Mouse (Mus musculus) embryo, embryonic 11.5 days (tissue): ENCODE data around the gene Prickle1.

Experiments
- DNase-seq: peaks from one replicate; pipeline ENCODE4 v3.0.0-alpha.2; 2012; ENCODE audit warnings: low read depth, low spot score

Prickle1 gene

DNA sequence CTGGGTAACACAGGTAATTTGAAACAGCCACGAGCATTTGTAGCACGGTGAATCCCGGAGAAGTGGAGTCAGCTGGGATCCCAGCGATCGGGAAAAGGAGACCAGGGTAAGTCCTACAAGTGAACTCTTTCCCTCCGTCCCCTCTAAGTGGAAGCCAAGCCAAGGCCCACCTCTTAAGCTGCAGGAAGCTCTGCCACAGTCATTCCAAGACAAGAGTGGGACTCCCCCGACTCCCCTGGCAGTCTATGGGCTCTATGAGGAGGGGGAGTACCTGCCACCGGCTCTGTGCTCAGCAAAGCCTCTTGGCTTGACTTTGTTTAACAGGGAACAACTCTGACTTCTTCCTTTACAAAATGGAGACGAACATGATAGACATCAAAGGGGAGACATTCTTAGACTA, 47.4 kb downstream of the Prickle1 start:
- no peak for DNase-seq

DNA sequence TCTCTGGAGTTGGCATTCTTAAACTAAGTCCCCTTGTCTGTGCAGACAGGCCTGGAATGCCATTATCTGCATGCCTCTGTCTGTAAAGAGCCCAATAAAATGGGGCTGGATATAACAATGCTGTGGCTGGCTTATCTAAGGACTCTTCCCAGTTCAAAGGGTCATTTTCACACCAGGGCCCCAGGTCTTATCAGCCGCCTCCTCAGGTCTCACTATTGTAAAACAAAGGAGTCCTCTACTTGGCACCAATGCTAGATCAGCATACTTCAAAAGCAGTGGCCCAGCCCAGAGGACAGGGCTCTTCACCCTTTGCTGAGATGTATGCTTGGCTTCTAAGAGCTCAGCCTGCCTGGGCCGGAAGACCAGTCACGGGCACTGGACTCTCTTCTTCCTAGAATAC, 56.3 kb downstream of the Prickle1 start:
- DNase-seq = no peak

DNA sequence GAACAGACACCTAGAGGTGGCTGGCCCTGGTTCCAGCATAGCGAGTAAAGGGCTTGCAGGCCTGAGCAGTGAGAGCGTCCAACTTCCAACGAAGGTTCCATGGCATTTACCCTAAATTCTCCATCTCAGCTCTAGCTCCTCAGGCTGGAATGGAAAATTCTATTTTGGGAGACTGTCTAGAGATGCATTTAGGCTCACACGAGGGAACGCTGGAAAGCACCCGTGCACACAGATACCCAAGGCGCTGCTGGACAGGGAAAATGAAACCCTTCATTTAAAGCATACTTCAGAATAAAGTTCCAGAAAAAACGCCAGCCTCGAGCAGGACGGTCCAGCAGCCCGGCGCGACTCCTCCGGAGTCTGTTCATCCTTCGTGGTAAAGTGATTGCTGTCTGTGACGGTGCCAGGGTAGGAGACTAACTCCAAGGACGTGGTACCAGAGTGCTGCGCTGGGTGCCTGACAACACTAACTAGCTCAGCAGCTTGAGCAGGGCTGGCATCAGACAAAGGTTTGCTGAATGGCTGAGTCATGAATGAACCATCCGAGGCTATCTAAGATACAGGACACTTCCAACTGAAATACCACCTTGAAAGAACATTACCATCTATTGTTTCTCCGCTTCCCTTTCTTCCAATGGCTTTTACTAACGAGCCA, 57.0 kb downstream of the Prickle1 start:
- no peak for DNase-seq

GRCm38 (mm10) chr15:93537745-93538144, 57.9 kb downstream of the Prickle1 start:
- no peak for DNase-seq

DNA sequence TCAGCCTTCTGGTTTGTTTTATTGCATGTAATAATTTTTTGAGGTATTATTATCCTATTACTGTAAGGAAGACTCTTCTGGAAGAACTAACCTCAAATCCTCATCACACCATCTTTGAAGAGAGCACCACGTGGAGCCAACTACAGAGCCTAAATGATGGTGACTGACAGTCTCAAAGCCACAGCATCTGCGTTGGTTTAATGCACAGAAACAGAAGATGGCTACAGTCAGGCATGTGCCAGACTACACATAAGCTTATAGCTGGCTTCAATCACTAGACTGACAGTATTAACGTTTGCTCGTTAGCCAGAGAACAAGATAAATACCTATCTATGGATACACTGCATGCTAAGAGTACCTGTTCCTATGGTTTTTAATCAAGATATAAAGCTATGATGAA, 59.5 kb downstream of the Prickle1 start:
- no peak for DNase-seq

DNA sequence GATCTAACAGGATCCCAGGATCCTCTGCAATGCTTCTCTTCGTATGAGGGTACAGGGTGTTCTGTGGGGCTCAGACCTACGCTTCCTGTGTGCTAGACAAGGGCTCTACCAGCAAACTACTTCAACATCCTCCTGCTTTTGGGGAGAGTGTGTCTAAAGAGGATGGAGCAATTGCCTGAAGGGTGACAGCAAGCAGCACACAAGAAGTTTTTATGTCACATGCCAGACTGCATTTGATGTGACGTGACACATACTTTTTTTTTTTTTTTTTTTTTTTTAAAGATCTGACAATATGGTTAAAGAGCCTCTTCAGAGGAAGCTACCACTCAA, 65.0 kb downstream of the Prickle1 start:
- DNase-seq = no peak

GRCm38 (mm10) chr15:93529831-93530702, 65.6 kb downstream of the Prickle1 start:
- no peak for DNase-seq

DNA sequence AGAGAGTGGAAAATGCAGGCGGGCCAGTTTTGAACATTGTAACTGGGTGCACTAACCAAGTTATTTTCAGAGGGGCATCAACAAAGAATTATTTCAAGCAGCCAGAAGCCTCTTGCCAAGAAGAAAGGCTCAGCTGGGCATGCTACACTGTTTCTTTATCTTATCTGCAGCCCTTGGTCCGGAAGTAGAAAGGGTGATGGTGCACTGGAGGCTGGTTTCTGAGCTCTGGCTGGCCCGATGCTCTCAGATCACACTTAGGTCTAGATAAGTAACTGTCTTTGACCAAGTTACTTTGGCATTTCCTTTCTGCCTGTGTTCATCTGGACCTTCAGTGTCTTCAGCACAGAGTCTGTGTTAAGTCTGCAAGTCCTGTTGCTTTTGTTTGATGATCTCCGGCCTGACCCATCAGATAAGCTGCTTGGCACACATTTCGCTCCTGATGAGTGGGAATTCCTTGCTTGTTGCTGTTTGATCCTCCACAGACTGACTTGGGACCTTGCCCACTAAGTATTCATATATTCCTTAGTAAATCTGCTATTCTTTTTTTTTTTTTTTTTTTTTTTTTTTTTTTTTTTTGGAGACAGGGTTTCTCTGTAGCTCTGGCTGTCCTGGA, 70.3 kb downstream of the Prickle1 start:
- no peak for DNase-seq

DNA sequence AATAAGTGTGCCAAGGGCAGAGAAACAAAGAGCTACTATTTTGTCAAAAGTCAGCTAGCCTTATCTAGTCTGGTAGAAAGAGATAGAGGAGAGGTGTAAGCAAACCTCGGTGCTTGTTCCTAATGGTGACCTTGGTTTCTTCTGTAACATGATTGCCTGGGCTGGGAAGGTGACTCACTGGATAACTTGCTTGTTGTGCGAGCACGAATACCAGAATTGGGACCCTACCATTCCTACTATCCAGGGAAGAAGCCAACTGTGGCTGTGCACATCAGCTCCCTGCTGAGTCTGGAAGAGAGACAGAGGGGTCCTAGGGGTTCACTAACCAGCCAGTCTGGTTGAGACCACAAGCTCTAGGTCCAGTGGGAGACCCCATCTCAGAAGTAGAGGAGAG, 73.9 kb downstream of the Prickle1 start:
- no peak for DNase-seq

DNA sequence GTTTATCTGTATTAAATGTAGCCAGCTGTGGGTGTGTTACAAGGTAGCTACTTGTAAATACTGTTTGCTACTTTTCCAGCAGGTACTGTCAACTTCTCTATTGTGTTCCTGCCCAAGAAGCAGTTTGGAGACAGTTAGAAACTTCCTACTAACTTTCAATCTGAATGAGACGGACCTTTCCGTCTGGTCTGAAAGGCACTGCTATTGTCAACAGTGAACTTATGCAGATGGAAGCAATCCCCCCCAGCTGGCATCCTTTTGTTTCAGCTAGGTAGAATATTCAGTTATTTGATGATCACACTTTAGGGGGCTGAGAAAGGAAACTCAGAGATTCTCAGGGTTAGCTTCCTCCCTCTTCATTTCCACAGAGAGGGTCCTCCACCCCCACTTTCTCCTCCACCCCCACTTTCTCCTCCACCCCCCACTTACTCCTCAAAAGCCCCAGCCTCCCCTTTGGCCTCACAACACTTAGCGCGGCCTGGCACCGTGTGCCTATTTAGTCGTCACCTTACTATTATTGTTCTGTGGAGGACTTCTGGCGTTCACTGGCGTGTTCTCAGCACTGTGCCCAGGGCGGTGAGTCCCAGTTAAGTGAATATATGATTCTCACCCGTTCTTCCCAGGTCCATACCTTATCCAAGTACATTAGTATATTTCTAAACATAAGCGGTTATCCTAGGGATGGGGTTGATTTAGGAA, 74.5 kb downstream of the Prickle1 start:
- DNase-seq = no peak

DNA sequence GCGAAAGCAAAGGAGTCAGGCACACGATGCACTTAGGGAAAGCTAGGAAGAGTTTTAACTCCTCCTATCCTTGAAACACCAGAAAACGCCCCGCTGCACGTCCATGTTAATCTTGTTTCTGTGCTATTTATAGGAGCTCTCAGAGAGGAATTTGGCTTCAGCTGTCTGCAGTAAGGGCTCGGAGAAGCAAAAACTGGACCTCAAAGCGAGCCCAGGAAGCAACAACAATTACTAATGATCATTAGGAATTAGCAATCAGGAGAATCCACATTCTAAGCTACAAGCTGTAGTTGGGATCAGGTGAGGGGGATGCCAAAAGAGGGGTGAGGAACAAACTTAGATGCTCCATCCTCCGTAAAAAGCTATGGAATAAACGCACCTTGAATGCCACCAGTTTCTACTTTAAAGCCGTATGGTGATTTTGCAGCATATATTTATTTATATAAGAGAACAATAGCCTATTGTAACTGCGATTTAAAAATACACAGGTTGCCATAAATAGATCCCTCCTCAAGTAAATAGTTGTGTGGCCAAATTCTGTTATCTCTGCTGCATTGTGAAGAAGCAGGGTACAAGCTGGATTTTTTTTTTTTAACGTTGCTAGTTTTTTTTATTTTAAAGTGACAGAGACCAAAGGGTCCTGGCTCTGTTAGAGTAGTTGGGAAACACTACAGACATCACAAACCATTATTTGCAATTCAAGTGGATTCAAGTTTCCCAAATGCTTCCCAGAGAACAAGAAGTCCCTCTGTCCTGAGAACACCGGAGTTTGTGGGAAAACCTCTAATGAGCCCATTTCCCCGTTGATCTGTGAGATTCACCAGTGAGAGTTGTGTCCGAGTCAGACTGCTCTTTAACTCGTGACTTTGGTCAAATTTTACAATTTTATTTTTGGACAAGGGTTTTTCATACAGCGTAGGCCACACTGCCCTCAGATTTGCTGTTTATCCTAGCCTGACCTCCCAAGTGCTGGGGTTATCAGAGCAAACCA, 75.6 kb downstream of the Prickle1 start:
- DNase-seq = no peak

DNA sequence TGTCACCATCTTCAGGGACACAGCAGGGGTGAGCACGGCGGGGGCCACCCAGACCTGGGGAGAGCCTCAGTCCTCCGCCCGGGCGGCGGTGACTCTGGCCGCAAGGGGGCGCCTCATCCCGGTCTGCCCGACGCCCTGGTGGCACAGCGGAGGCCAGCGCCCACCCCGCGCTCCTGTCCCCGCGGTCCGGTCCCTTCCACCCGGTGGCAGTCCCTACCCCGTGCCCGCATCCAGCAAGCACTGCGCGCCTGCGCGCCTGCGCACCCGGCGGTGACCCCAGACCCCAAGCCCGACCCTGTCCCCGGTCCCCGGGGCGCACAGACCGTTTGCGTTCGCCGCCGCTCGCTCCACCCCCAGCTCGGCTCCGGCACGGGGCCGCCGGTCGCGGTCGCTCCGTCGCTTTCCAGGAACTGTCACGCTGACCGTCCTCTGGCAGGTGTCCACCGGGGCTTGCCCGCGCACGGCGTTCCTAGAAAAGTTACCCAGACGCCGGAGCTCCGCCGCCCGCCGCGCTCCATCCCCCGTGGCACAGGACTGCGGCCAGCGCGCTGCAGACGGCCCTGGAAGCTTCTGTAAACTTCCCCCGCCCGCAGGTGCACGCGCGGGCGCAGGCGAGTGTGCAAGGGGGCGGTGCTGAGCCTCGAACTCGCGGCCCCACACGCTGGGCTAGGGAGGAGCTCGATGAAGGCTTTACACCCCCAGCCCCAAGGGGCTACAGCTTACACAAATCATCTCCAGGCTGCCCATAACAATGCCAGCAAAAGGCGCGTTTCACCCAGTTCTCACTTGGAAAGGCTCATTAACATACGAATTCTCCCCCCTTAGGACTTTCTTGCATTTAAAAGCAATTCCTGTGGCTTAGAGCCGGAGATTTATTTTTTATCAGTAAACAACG, 76.5 kb downstream of the Prickle1 start:
- peak; percentile 56 for DNase-seq

GRCm38 (mm10) chr15:93518143-93518902, 77.4 kb downstream of the Prickle1 start:
- DNase-seq = no peak

DNA sequence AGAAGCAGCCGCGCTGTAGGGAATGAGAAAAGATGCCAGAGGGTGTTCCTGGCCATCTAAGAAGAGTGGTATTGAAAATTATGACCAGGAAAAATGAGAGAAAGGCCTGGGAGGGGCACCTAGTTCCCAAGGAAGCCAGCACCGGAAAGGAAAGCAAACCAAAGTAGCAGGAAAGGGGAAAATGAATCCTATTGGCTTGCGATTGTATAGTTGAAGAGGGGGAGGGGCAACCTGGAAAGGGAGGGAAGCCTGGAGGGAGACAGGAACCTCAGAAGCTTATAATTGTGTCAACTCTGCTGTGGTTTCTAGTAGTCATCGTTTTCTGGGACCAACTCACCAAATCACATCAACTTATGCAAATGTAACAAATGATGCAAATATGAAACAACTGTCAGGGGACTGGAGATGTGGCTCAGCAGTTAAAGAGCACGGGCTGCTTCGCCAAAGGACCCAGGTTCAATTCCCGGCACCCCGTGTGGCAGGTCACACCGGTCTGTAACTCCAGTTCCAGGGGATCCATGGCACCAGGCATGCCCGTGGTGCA, 78.6 kb downstream of the Prickle1 start:
- DNase-seq = no peak

- DNase-seq = no peak
These were observed 80.4 kb downstream of the Prickle1 start for GRCm38 (mm10) chr15:93515316-93515715.

- DNase-seq = no peak
These were observed 81.8 kb downstream of the Prickle1 start for GRCm38 (mm10) chr15:93513939-93514341.

DNA sequence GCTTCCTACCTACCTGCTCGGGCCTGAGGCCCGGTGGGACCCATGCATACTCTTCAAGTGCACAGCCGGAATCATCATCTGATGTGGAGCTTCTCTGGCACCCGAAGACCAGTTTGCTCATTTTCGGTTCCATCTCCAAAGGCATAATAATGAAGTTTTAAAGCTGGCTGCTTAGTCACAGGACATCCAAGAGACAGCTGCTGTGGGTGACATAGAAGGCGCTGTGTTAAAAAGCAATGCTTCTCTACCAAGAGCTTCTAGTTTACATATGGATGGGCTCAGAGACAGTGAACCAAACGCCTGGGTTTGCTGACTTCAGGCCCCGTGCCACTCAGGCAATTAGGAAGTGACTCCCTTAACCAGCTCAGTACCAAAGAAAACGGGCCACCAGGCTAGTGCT, 83.3 kb downstream of the Prickle1 start:
- no peak for DNase-seq

DNA sequence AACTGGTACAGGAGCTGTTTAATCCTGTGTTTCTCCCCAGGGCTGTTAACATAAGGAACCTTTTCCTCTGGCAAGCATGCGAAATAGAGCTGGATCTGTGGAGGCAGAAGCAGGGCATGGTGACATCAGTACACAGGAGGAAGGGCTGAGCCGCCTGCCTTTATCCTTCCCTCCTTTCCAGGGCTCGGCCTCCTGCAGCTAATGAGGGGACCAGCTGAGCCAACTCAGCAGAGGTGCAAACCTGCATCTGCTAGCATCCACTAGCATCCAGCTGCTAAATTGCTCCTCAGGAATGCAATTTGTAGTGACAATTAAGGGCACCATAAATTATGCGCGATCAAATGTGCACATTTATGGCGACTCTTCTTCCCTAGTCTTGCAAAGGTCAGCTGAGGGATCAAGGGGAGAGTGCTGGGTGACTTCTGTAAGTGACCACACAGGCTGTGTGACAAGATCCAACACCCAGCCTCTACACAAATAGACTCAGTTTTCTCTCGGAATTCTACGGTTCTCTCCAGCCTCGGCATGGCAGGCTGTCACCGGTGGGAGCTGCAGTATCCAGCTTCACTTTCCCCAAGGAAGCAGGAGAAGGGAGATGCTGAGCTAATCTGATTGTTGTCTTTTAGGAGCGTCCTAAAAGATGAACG, 84.9 kb downstream of the Prickle1 start:
- no peak for DNase-seq
